Comparison of ENCODE assay signal across 27 mouse cellular contexts in the genomic region with DNA sequence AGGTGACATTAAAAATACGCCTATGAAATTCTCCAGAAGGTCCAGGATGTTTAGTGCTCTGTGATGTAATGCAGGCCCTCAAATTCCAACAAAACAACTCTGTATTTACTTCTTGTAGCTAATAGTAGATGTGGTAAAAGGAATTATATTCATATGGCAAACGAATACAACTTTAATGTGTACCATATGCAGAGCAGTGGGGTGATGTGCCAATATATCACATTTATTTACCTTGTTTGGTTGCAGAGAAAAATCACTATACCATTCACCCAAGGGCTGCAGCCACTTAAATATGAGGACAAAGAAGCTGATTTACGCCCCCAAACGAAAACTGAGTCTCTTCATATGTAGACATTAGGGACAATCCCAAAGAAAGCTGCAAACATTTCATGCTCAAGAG.
DNase-seq lines count a peak whose midpoint lies in the region; ATAC-seq and TF ChIP-seq lines count a peak whose summit lies in the region.
"Had no signal": no experiment of that assay in that cellular context is flagged by ENCODE, and none has a peak within 500 bp of the region (broad histone marks: within the 10 kb centered on the region; RNA-seq: fewer than 3 reads in every experiment).

No protein-coding gene starts in this region.

- no peaks in the 10 kb centered on the region for H3K9me3 ChIP-seq in hindbrain, embryonic 12.5 days (replicated peaks)
- H3K9me3 ChIP-seq in hindbrain, embryonic 10.5 days: no peaks in the 10 kb centered on the region
- H3K9me3 ChIP-seq in embryonic facial prominence, embryonic 10.5 days: no peaks in the 10 kb centered on the region
- no peaks in the 10 kb centered on the region for H3K9me3 ChIP-seq in limb, embryonic 14.5 days (ENCODE audit: control insufficient read depth, low read length)
- H3K9me3 ChIP-seq: forebrain, embryonic 13.5 days; heart, embryonic 15.5 days; midbrain, embryonic 15.5 days; stomach, embryonic 15.5 days had no signal

- H3K4me1 ChIP-seq in hindbrain, embryonic 12.5 days: no peaks in the 10 kb centered on the region; the same call in 1 of the 2 replicates
- H3K4me1 ChIP-seq in hindbrain, embryonic 10.5 days (replicated peaks): 0 out of 2 replicates have a peak, but pooled peaks cover 3% of the 10 kb centered on the region
- peaks cover 18% of the 10 kb centered on the region for H3K4me1 ChIP-seq in embryonic facial prominence, embryonic 10.5 days
- peaks cover 3% of the 10 kb centered on the region; the same call in 1 of the 2 replicates for H3K4me1 ChIP-seq in limb, embryonic 14.5 days (ENCODE audit: control insufficient read depth, insufficient read depth, low read length)
- H3K4me1 ChIP-seq: forebrain, embryonic 13.5 days; heart, embryonic 15.5 days; stomach, embryonic 15.5 days had no signal

- WGBS in hindbrain, embryonic 12.5 days: 92% methylated on average over 4 of the region's 4 CpGs
- WGBS in hindbrain, embryonic 10.5 days: 88% methylated on average over 4 of the region's 4 CpGs
- 87% methylated on average over 4 of the region's 4 CpGs for WGBS in embryonic facial prominence, embryonic 10.5 days
- 52% methylated on average over 4 of the region's 4 CpGs for WGBS in limb, embryonic 14.5 days

- H3K4me3 ChIP-seq in hindbrain, embryonic 12.5 days: no peak overlapping the region
- H3K4me3 ChIP-seq in hindbrain, embryonic 10.5 days: no peak overlapping the region
- H3K4me3 ChIP-seq in embryonic facial prominence, embryonic 10.5 days: no peak overlapping the region
- no peak overlapping the region for H3K4me3 ChIP-seq in limb, embryonic 14.5 days (replicated peaks; ENCODE audit: low read length)
- H3K4me3 ChIP-seq: forebrain, embryonic 13.5 days; heart, embryonic 15.5 days; midbrain, embryonic 15.5 days; stomach, embryonic 15.5 days had no signal

- 0 out of 2 replicates have a peak overlapping the region, but pooled peaks have one; percentile 6 for H3K27ac ChIP-seq in hindbrain, embryonic 12.5 days
- H3K27ac ChIP-seq in hindbrain, embryonic 10.5 days: no peak overlapping the region
- H3K27ac ChIP-seq in embryonic facial prominence, embryonic 10.5 days (replicated peaks): 0 out of 2 replicates have a peak overlapping the region, but pooled peaks have one; percentile 6
- 0 out of 2 replicates have a peak overlapping the region, but pooled peaks have one; percentile 2 for H3K27ac ChIP-seq in limb, embryonic 14.5 days (replicated peaks; ENCODE audit: low read depth, low read length)
- H3K27ac ChIP-seq: forebrain, embryonic 13.5 days; heart, embryonic 15.5 days; liver, embryonic 14.5 days; macrophage; midbrain, embryonic 15.5 days; stomach, embryonic 15.5 days had no signal

- no peak for TF ChIP-seq POLR2A in limb, embryonic 14.5 days (IDR thresholded peaks at IDR 0.05; ENCODE audit: borderline replicate concordance, extremely low read depth, insufficient read depth, insufficient read length)

- H3K27me3 ChIP-seq in hindbrain, embryonic 12.5 days: no peaks in the 10 kb centered on the region
- H3K27me3 ChIP-seq in hindbrain, embryonic 10.5 days (ENCODE audit: insufficient read depth, poor library complexity, severe bottlenecking): no peaks in the 10 kb centered on the region
- no peaks in the 10 kb centered on the region for H3K27me3 ChIP-seq in embryonic facial prominence, embryonic 10.5 days (replicated peaks; ENCODE audit: low read depth, poor library complexity, severe bottlenecking)
- H3K27me3 ChIP-seq in limb, embryonic 14.5 days (ENCODE audit: control insufficient read depth, insufficient read depth, low read length): no peaks in the 10 kb centered on the region
- H3K27me3 ChIP-seq: CH12.LX; forebrain, embryonic 13.5 days; heart, embryonic 15.5 days; midbrain, embryonic 15.5 days; stomach, embryonic 15.5 days had no signal

- ATAC-seq in hindbrain, embryonic 12.5 days (ENCODE audit: low FRiP score): no peak
- no peak for ATAC-seq in limb, embryonic 14.5 days (ENCODE audit: low FRiP score, low read depth)
- ATAC-seq: activated CD4-positive, CD25-positive, alpha-beta regulatory T cell, adult 4 months; intestine, postnatal 0 days had no signal

- H3K9ac ChIP-seq in hindbrain, embryonic 12.5 days: no peak overlapping the region
- H3K9ac ChIP-seq in limb, embryonic 14.5 days (ENCODE audit: low read depth, low read length, severe bottlenecking): no peak overlapping the region
- H3K9ac ChIP-seq: forebrain, embryonic 13.5 days; heart, embryonic 15.5 days; liver, embryonic 14.5 days; midbrain, embryonic 15.5 days; stomach, embryonic 15.5 days had no signal

- H3K36me3 ChIP-seq in hindbrain, embryonic 12.5 days: no peaks in the 10 kb centered on the region
- no peaks in the 10 kb centered on the region for H3K36me3 ChIP-seq in hindbrain, embryonic 10.5 days
- H3K36me3 ChIP-seq in embryonic facial prominence, embryonic 10.5 days (replicated peaks): peaks cover 9% of the 10 kb centered on the region
- no peaks in the 10 kb centered on the region for H3K36me3 ChIP-seq in limb, embryonic 14.5 days (ENCODE audit: control insufficient read depth, insufficient read depth, low read length)
- H3K36me3 ChIP-seq: heart, embryonic 15.5 days; midbrain, embryonic 15.5 days; stomach, embryonic 15.5 days had no signal

- DNase-seq in hindbrain, embryonic 10.5 days (ENCODE audit: low spot score): no peak
- DNase-seq in embryonic facial prominence, embryonic 10.5 days (ENCODE audit: low spot score): no peak
- peak; percentile 55 for DNase-seq in forelimb bud, embryonic 11.5 days (ENCODE audit: low read depth, low spot score)
- DNase-seq in limb, embryonic 14.5 days (ENCODE audit: low spot score): no peak
- no peak for DNase-seq in thymus, postnatal 0 days (ENCODE audit: low spot score)
- no peak for DNase-seq in cerebellum, postnatal 25 days
- DNase-seq: adrenal gland, adult 2 months; adrenal gland, postnatal 36 days; cerebellum, adult 18-20 months; cerebellum, postnatal 14 days; gastrocnemius, postnatal 14 days; kidney, postnatal 14 days; liver; lung, adult 2 months; lung, postnatal 10 days; right cerebral cortex, postnatal 14 days; thymus, postnatal 14 days had no signal

- H3K4me2 ChIP-seq in hindbrain, embryonic 12.5 days (replicated peaks): no peak overlapping the region
- H3K4me2 ChIP-seq in limb, embryonic 14.5 days (replicated peaks; ENCODE audit: low read depth, low read length, severe bottlenecking): no peak overlapping the region
- H3K4me2 ChIP-seq: forebrain, embryonic 13.5 days; heart, embryonic 15.5 days; midbrain, embryonic 15.5 days; stomach, embryonic 15.5 days had no signal
